Mouse (Mus musculus) heart, embryonic 10.5 days (tissue): ENCODE data around the gene Pdgfb. TPM values are rescaled to one million over a fixed set of nuclear protein-coding genes. Genes with fewer than 3 reads are reported as not detected.

Source experiments
- DNase-seq: peaks from one replicate; pipeline ENCODE4 v3.0.0-alpha.2; 2017; ENCODE audit warnings: low spot score
- H3K27ac ChIP-seq: fragments of 300-500 bp; sonication (generic); 2 replicates; pipeline ENCODE4 v1.5.1; 2016; ENCODE audit warnings: mild to moderate bottlenecking
- H3K27me3 ChIP-seq: fragments of 300-500 bp; sonication (generic); 2 replicates; pipeline ENCODE4 v1.6.1; 2016; ENCODE audit warnings: mild to moderate bottlenecking; ENCODE audit not compliant: poor library complexity, insufficient read depth, severe bottlenecking
- H3K36me3 ChIP-seq: fragments of 300-500 bp; sonication (generic); 2 replicates; pipeline ENCODE4 v1.6.1; 2016; ENCODE audit warnings: mild to moderate bottlenecking, moderate library complexity
- H3K4me1 ChIP-seq: fragments of 300-500 bp; sonication (generic); 2 replicates; pipeline ENCODE4 v1.6.1; 2016; ENCODE audit warnings: mild to moderate bottlenecking
- H3K4me3 ChIP-seq: fragments of 300-500 bp; sonication (generic); 2 replicates; pipeline ENCODE4 v1.5.1; 2016; ENCODE audit warnings: mild to moderate bottlenecking, moderate library complexity
- H3K9me3 ChIP-seq: fragments of 300-500 bp; sonication (generic); 2 replicates; pipeline ENCODE4 v1.6.1; 2016; ENCODE audit warnings: mild to moderate bottlenecking, moderate library complexity
- WGBS: fragments of 180-500 bp; shearing (Covaris S2); methylation state at CpG from one replicate; pipeline ENCODE4 v1.1.7; 2016; 5-methylcytosine and 5-hydroxymethylcytosine counted together
- polyA plus RNA-seq: library from polyadenylated mRNA; unstranded; fragments of >200 nt; fragmentation: Nextera tagmentation; extraction: Ambion mirVana; gene quantifications from 2 replicates; pipeline ENCODE4 v1.2.1, GENCODE M21; 2016

Pdgfb gene
- polyA plus RNA-seq, 1 experiment from 2014 or later = 1.9 TPM

GRCm38 (mm10) chr15:80012527-80013201 lies 2.1 kb downstream of the Pdgfb start:
- Histone ChIP-seq H3K9me3 (no peaks in the 10 kb centered on the region), H3K27ac (peak overlapping the region; percentile 88), H3K36me3 (no peaks in the 10 kb centered on the region), H3K4me1 (peaks cover 58% of the 10 kb centered on the region), H3K27me3 (peaks cover 84% of the 10 kb centered on the region), H3K4me3 (peak overlapping the region; percentile 79)
- DNase-seq = no peak
- under 1% methylated on average over 55 of the region's 60 CpGs for WGBS

GRCm38 (mm10) chr15:80011778-80012526 lies 2.8 kb downstream of the Pdgfb start:
- peaks cover 83% of the 10 kb centered on the region for H3K27me3 ChIP-seq
- H3K4me3 ChIP-seq = peak overlapping the region; percentile 79
- H3K9me3 ChIP-seq = no peaks in the 10 kb centered on the region
- DNase-seq = no peak
- WGBS = 2% methylated on average over 56 of the region's 56 CpGs
- no peaks in the 10 kb centered on the region for H3K36me3 ChIP-seq
- peaks cover 60% of the 10 kb centered on the region for H3K4me1 ChIP-seq
- H3K27ac ChIP-seq = peak overlapping the region; percentile 88

- Histone ChIP-seq H3K27ac (no peak overlapping the region), H3K9me3 (no peaks in the 10 kb centered on the region), H3K4me3 (0 out of 2 replicates have a peak overlapping the region, but pooled peaks have one; percentile 79), H3K27me3 (peaks cover 75% of the 10 kb centered on the region), H3K4me1 (peaks cover 65% of the 10 kb centered on the region), H3K36me3 (no peaks in the 10 kb centered on the region)
- WGBS = 25% methylated on average over 6 of the region's 6 CpGs
- DNase-seq = no peak
Observed at GRCm38 (mm10) chr15:80011194-80011593, 3.6 kb downstream of the Pdgfb start.

- peaks cover 69% of the 10 kb centered on the region for H3K4me1 ChIP-seq
- DNase-seq = no peak
- H3K27ac ChIP-seq = no peak overlapping the region
- 42% methylated on average over 7 of the region's 7 CpGs for WGBS
- no peaks in the 10 kb centered on the region for H3K9me3 ChIP-seq
- H3K27me3 ChIP-seq = peaks cover 65% of the 10 kb centered on the region
- H3K4me3 ChIP-seq = no peak overlapping the region
- H3K36me3 ChIP-seq = no peaks in the 10 kb centered on the region
Observed at GRCm38 (mm10) chr15:80010182-80010558, 4.6 kb downstream of the Pdgfb start.

- no peak overlapping the region for H3K27ac ChIP-seq
- H3K4me3 ChIP-seq = no peak overlapping the region
- peaks cover 69% of the 10 kb centered on the region for H3K4me1 ChIP-seq
- peaks cover 59% of the 10 kb centered on the region for H3K27me3 ChIP-seq
- H3K36me3 ChIP-seq = no peaks in the 10 kb centered on the region
- DNase-seq = no peak
- no peaks in the 10 kb centered on the region for H3K9me3 ChIP-seq
- WGBS = 49% methylated on average over 12 of the region's 12 CpGs
Observed at GRCm38 (mm10) chr15:80009421-80010181, 5.2 kb downstream of the Pdgfb start.

GRCm38 (mm10) chr15:80008461-80008860 lies 6.3 kb downstream of the Pdgfb start:
- peaks cover 48% of the 10 kb centered on the region for H3K27me3 ChIP-seq
- no peaks in the 10 kb centered on the region for H3K36me3 ChIP-seq
- 88% methylated on average over 6 of the region's 6 CpGs for whole genome bisulfite sequencing
- peaks cover 69% of the 10 kb centered on the region for H3K4me1 ChIP-seq
- H3K9me3 ChIP-seq = no peaks in the 10 kb centered on the region
- no peak overlapping the region for H3K27ac ChIP-seq
- H3K4me3 ChIP-seq = no peak overlapping the region
- no peak for DNase-seq

GRCm38 (mm10) chr15:80006156-80006555 lies 8.6 kb downstream of the Pdgfb start:
- no peak overlapping the region for H3K4me3 ChIP-seq
- no peaks in the 10 kb centered on the region for H3K9me3 ChIP-seq
- H3K36me3 ChIP-seq = no peaks in the 10 kb centered on the region
- H3K27ac ChIP-seq = peak overlapping the region; percentile 80
- DNase-seq = peak; percentile 87
- WGBS = 19% methylated on average over 7 of the region's 7 CpGs
- peaks cover 62% of the 10 kb centered on the region for H3K4me1 ChIP-seq
- H3K27me3 ChIP-seq = peaks cover 25% of the 10 kb centered on the region

- no peak overlapping the region for H3K4me3 ChIP-seq
- 65% methylated on average over 10 of the region's 10 CpGs for WGBS
- H3K36me3 ChIP-seq = no peaks in the 10 kb centered on the region
- peaks cover 65% of the 10 kb centered on the region for H3K4me1 ChIP-seq
- DNase-seq = no peak
- peaks cover 18% of the 10 kb centered on the region for H3K27me3 ChIP-seq
- no peaks in the 10 kb centered on the region for H3K9me3 ChIP-seq
- peak overlapping the region; percentile 80 for H3K27ac ChIP-seq
Observed at GRCm38 (mm10) chr15:80005436-80005835, 9.3 kb downstream of the Pdgfb start.

GRCm38 (mm10) chr15:80004644-80005340 lies 10.0 kb downstream of the Pdgfb start:
- peaks cover 11% of the 10 kb centered on the region for H3K27me3 ChIP-seq
- 0 out of 2 replicates have a peak overlapping the region, but pooled peaks have one; percentile 12 for H3K4me3 ChIP-seq
- no peak for DNase-seq
- peaks cover 64% of the 10 kb centered on the region for H3K4me1 ChIP-seq
- H3K36me3 ChIP-seq = no peaks in the 10 kb centered on the region
- WGBS = 41% methylated on average over 14 of the region's 14 CpGs
- H3K27ac ChIP-seq = peak overlapping the region; percentile 80
- no peaks in the 10 kb centered on the region for H3K9me3 ChIP-seq

- H3K4me1 ChIP-seq = peaks cover 64% of the 10 kb centered on the region
- no peaks in the 10 kb centered on the region for H3K9me3 ChIP-seq
- peak overlapping the region; percentile 2; the same call in 1 of the 2 replicates for H3K4me3 ChIP-seq
- no peaks in the 10 kb centered on the region for H3K36me3 ChIP-seq
- WGBS = 23% methylated on average over 2 of the region's 2 CpGs
- DNase-seq = no peak
- H3K27ac ChIP-seq = peak overlapping the region; percentile 80
- peaks cover 1% of the 10 kb centered on the region; the same call in 1 of the 2 replicates for H3K27me3 ChIP-seq
Observed at GRCm38 (mm10) chr15:80003581-80003980, 11.2 kb downstream of the Pdgfb start.

GRCm38 (mm10) chr15:80001601-80002000 lies 13.2 kb downstream of the Pdgfb start:
- H3K36me3 ChIP-seq = no peaks in the 10 kb centered on the region
- WGBS = 92% methylated on average over 23 of the region's 23 CpGs
- H3K9me3 ChIP-seq = no peaks in the 10 kb centered on the region
- no peak overlapping the region for H3K4me3 ChIP-seq
- no peak overlapping the region for H3K27ac ChIP-seq
- peaks cover 66% of the 10 kb centered on the region for H3K4me1 ChIP-seq
- H3K27me3 ChIP-seq = peaks cover 10% of the 10 kb centered on the region
- no peak for DNase-seq

GRCm38 (mm10) chr15:80000694-80001093 lies 14.1 kb downstream of the Pdgfb start:
- WGBS = 20% methylated on average over 8 of the region's 8 CpGs
- H3K4me3 ChIP-seq = no peak overlapping the region
- H3K27me3 ChIP-seq = peaks cover 11% of the 10 kb centered on the region
- H3K9me3 ChIP-seq = no peaks in the 10 kb centered on the region
- no peak overlapping the region for H3K27ac ChIP-seq
- no peaks in the 10 kb centered on the region for H3K36me3 ChIP-seq
- peaks cover 57% of the 10 kb centered on the region for H3K4me1 ChIP-seq
- DNase-seq = no peak
